Mouse (Mus musculus) spleen, postnatal 4 days (tissue): ENCODE measurements around the gene Eps15.

Experiments
- DNase-seq, 2 experiments: peaks; one replicate each; pipeline ENCODE4 v3.0.0; 2022; ENCODE audit warnings: low spot score in 2 of 2

Eps15 gene

DNA sequence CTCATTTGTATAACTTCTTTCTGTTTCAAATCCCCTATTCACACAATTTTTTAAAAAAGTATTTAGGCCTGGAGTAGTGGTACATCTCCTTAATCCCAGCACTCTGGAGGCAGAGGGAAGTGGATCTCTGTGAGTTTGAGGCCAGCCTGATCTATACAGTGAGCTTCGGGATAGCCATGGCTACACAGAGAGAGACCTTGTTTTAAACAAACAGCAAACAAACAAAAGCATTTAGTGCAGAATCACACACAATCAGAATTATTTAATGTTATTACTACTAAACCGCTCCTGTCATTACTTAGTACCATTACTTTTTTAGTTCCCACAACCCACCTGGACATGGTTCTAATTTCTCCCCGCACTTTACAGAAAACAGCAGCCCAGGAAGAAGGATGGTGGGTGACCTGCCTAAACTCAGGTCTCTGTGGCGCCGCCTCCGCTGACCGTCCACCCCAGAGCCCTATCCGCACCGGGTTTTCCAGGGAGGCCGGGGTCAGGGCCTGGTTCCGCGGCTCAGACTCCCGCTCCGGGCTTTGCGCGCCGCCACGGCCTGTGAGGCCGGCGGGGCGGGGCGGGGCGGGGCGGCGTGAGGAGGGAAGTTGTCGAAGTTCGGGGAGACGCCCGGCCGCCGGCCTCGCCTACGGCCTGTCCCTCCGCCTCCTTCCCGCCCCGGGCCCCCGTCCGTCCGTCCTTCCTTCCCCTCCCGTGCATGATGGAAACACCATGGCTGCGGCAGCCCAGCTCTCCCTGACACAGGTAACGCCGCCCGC lies at the start of gene Eps15:
TSS of gene Eps15 (plus strand) at position 580 of the 770 bp plus-strand sequence.
- peak; percentile 96 to 98 for DNase-seq

DNA sequence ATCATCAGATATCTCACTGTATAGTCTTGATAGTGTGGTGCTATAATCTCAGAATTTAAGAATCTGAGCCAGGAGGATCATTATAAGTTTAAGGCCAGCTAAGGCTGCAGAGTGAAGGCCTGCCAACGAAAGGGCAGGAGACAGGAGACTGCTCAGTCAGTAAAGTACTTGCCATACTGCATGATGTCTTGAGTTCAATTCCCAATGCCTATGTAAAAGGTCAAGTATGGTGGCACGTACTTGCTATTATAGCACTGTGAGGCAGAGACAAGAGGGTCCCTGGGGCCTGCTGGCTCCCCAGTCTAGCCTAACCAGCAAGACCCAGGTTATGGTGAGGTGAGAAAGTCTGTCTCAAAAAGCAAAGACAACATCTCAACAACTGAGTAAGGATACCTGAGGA lies 45.9 kb upstream of the Eps15 start, which contains the start of gene Calr4:
TSS of gene Calr4 (plus strand) at position 301 of the 400 bp plus-strand sequence.
- no peak for DNase-seq

DNA sequence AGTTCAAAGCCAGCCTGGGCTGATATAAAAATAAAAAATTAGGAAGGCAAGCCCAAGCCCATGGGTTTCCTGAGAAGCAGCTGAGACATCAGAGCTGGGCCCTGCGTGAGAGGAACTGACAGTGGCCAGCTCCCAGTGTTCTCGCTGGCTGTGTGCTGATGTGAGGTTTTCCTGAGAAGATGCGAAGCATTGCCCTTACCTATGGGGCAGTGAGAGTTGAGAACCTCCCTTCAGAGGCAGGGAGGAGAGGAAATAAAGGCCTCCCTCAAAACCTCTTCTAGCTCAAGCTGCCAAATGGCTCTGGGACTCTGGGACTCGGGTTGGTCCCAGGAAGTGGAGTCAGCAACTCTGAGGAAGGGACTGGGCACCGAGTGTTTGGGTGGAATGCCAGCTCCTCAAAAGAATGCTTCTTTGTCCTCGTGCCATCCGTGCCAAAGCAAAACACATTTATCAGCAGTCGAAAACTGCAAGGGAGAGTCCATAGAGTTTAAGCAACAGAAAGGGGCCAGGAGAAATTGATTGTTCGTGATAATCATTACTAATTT lies 45.2 kb upstream of the Eps15 start:
- DNase-seq, result no peak

DNA sequence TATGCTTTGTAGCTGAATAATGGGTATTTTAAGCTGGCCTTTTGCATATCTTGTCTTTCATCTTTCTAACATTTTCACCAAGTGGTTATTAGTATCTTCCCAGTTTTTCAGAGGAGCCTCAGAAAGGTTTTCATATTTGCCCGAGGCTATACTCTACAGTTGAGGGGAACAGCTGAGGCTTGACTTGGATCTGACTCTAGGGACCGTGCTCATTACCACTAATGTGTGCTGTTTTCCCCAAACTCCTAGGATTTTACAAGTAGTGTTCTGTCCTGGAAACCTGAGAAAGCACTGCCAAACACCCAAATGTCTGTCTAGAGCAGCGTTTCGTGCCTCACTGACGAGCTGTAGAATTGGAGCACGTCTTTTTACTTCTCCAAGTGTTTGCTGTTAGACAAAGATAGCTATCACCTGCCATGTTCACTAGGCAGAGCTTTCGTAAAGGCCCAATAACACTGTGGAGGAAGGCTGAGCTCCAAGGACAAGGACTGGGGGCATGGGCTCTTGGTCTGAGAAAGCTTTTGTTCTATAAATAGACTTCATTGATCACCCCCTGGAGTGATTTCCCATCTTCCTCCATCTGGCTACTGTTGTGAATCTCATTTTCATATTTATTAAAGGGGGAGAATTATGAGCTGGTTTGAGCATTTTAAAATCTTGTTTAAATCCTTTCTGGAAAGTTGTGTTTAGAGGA lies 43.7 kb upstream of the Eps15 start:
- no peak for DNase-seq

DNA sequence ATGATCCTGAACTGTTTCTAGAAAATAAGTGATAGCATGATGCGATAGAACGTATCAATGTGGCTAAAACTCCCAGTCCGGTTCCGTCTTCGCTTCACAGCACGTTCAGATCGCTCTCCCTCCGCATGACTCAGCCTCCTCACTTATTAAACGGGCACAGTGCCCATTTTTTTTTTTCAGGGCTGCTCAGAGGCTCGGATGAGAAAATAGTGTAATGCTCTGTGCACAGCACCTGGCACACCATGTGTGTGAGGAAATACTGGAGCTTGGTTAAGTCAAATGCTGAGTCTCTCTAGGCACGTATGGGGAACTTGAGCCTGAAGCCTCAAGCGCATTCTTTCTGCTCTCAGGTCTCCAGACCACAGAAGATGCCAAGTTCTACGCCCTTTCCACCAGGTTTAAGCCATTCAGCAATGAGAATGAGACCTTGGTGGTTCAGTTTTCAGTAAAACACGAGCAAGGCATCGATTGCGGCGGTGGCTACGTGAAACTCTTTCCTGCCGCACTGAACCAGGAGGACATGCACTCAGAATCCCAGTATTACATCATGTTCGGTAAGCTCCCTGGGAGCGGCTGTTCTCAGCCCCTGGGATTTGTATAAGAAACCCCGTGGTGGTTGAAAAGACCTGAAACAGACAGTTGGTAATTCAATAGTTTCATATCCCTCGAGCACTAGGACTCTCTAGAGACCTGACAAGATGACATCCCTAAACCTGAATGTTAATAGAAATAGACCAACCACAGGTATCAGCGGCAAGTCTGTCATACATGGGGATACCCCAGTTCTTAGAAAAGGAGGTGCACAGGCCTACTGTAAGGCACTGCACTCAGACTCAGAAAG lies 41.4 kb upstream of the Eps15 start:
- DNase-seq, result no peak

DNA sequence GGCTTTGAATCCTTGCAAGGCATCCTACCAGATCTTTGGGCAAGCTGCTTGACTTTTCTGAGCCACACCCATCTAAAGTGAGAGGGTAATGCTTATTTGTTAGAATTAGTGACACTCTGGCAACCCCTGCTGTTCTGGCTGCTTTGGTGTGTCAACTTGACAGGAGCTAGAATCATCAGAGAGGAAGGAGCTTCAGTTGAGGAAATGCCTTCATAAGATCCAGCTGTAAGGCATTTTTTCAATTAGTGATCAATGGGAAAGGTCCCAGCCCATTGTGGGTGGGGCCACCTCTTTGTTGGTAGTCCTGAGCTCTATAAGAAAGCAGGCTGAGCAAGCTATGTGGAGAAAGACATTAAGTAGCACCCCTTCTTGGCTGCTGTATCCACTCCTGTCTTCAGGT lies 38.8 kb upstream of the Eps15 start:
- DNase-seq, result no peak

DNA sequence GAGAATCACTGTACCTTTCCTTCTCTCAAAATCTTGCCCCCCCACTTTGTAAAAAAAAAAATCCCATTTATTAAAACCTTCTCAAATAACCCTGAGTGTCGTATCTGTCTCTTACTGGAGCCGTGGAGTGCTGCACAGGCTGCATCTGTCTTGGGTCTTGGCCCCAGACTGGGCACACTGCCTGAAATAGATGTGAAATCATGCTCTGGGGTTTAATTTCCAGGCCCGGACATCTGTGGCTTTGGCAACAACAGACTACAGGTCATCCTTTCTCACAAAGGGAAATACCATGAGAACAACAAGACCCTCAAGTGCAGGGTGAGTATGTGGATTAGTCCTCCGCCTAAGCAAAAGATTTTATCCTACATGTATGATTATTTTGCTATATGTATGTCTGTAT lies 38.1 kb upstream of the Eps15 start:
- no peak for DNase-seq

DNA sequence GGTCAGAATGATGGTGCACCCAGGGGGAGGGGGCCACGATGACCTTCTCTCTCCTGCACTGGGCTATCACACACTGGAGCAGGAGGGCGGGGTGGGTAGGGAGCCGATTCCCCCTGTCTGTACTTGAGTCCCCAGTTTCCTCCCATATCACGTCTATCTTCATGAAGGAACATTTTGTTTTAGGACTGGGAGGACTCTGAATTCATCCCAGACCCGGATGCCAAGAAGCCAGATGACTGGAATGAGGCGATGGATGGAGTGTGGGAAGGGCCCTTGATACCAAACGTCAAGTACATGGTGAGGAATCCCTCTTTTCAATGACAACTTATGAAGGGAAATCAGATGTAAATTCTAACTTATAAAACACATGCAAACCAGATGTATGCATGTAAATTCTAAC lies 35.6 kb upstream of the Eps15 start:
- DNase-seq, result no peak

DNA sequence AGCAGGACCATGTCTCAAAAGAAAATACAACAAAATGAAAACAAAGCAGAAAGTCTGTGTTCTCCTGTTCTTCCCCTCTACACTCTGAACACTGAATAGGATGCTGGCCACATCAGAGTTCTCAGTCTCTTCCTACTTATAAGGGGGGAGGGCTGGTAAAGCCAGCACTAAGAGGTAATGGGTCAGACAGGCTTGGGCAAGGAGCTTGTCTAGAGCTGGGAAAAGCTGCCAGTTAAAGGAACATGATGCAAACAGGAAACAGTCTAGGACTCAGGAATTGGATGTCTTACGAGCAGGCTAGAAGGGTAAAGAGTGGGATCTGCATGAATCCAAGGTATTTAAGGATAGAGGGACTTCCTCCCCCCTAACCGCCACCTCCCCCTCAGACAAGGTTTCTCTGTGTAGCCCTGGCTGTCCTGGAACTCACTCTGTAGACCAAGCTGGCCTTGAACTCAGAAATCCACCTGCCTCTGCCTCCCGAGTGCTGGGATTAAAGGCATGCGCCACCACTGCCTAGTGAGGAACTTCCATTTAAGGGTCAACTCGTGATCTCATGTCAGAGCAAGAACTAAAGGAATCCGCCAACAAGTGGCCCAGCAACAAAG lies 35.0 kb upstream of the Eps15 start:
- no peak for DNase-seq

DNA sequence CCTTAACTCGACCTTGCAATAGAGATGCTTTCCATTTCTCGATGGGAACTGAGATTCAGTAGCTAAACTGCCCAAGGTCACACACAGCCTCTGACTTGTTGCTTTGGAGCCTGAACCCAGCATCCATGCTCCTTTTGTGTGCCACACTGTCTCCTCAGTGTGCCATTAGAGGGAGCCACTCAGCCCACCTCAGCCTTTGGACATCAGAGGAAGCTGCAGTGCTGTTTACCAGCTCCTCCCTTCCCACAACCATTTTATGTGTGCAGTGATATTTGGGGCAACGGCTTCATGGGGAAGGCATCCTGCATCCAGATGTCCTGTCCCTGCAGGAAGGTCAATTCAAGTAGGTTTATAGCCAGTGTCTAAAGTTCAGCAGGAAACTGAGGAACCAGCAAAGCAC lies 28.5 kb upstream of the Eps15 start:
- peak; percentile 42 to 70 for DNase-seq

DNA sequence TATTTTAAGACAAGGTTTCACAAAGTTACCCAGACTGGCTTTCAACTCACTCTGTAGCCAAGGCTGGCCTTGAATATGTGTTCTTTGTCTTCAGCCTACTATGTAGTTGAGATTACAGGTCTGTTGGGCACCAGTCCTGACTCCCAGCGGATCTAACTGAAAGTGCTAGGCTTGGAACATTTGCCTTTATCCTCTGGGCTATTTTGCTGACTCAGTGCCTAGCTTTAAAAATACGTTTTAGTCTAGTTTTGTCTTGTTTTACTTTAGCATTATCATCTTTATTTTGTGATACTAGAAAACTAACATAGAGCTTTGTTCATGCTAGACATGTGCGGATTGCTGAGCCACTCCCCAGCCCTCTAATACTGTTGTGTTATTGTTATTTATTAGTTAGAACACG lies 27.9 kb upstream of the Eps15 start:
- DNase-seq, result no peak

DNA sequence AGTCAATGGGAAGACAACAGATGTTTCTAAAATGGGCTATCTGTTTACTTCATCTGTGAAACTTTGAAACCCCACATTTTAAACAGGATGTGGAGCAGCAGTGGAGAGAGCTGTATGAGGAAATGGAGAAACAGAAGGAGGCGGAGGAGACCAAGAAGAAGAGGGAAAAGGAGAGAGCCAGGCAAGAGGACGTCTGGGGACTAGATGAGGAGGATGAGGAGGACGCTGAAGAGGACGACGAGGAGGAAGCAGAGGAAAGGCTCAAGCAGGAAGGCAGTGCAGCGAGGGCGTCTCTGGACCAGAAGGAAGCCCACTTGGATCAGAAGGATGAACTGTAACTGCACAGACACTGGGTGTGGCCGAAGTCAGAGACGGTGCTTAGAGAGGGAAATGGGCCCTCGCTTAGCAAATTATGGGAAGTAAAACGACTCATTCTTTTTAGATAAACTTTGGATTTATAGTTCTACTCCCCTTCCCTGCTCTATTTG lies 26.4 kb upstream of the Eps15 start:
- DNase-seq, result no peak

DNA sequence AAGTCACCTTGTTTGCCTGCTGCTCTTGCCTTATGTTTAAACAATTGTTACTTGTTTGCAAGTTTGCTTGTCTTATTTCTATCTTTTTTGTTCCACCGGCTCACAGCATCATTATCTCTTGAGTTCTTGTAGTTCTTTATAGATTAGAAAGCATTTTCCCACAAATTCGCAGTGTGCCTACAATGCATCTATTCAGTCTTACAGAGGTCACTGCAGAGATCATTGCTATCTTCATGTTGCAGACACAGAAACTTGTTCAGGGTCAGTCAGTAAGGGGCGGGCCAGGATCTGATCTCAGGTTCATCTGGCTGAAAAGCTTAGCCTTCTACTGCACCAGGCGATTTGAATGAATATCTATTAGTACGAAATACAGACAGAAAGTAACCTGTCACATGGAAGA lies 25.6 kb upstream of the Eps15 start:
- DNase-seq, result peak in 1 of 2 experiments; percentile 20

DNA sequence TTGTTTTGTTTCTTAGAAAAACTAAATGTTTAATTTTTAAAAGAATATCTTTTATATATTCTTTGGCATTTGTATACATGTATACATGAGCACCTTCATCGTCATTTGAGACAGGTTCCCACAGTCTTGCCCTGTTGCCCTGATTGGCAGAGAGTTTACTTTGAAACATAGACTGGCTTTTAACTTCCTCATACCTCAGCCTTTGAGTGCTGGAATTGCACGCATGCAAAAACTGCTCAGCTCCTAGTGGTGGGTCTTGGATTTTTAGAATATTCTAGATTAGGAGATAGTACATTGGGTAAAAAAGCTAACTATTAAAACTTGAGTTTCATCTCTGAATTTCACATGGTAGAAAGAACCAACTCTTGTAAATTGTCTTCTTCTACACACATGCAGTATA lies 24.7 kb upstream of the Eps15 start:
- DNase-seq, result no peak

DNA sequence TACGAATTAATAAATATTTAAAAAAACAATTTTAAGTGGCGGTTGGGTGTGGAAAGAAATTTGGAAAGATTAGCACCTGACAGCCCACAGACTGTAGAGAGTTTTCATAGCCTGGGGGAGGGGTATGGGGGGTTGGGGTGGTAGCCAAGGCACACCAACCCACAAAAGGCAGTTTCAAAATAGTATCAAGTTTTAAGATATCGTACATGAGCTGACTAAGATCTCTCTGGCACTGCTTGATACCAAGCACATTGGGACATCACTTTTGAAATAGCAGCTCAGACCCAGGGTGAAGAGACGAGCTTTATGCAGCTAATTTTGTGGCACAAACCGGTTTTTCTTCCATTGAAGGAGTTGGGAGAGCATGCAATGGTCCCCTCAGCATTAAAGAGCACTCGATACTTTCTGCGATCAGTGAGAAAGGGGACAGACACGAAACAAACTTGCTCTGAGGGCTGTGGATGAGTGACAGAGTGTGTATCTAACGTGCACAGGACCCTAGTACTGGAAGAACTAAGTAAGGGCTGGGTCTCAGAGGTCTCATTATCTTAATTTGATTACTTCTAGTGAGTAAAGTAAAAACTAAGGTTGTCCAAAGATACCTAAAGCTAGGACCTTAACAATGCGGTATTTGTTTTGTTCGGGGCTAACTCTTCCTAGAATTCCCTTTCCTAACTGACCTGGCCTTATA lies 24.2 kb upstream of the Eps15 start:
- DNase-seq, result no peak

DNA sequence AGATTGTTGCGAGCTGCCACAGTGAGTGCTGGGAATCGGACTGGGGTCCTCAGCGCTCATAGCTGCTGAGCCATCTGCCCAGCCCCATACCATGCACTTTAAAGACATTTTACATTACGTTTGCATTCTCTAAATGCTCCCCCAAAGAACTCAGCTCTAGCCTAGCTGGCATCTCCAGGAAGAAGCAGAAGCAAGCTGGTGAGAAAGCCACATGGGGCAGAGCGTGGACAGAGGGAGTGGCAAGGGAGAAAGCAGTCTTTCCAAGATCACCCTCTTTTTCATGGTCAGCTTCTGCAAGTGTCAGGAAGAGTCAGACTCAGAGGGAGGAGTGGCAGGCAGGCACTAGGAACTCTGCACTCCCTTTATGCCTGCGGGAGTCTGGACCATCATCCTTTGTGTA lies 23.3 kb upstream of the Eps15 start:
- DNase-seq, result no peak

DNA sequence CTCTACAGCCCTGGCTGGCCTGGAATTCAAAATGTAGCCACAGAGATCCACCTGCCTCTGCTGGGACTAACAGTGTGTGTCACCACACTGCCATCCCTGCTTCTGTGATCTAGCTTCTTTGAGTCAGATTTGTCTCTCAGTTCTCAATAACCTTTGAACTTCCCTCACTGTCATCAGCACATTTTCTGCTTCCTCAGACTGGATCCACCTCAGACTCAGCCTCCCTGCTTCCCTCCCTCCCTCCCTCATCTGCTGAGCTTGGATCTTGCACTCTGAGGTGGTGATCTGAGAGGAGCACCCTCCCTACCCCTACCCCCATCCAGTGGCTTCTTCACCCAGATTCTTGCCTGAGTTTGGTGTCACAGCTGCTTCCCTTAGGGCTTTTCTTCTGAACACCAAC lies 22.4 kb upstream of the Eps15 start:
- DNase-seq, result no peak

DNA sequence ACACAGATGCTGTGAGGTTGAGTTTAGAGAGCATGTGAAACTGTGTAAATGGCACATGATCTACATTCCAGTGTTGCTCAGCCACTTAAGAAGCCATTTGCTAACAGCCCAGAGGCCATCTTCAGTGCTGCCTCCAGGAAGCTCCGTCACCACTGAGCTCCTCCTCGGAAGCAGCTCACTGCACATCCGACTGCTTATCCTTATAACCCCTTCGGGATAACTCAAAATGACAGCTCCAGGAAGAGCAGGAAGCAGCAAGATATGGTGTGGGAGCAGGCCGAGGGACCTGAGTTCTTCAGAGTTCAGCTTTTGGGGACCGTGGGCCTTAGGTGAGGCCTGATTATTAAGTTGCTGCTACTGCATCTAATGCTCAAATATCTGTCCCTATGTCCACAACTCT lies 18.0 kb upstream of the Eps15 start:
- DNase-seq, result no peak

DNA sequence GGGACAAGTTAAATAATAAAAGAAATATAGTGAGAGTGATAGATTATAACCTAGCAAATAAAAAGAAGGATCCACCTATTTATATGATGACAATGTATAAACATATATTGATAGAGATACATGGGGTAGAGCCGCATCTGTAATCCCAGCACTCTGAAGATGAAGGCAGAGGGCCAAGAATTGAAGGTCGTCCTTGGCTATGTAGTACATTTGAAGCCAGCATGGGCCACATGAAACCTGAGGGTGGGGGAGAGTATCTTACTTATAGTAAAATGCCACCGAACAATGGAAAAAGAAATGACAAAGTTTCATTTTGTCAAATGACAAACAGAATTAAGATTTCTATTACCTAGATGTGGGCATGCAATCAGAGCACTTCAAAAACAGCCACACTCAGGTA lies 14.0 kb upstream of the Eps15 start:
- no peak for DNase-seq

DNA sequence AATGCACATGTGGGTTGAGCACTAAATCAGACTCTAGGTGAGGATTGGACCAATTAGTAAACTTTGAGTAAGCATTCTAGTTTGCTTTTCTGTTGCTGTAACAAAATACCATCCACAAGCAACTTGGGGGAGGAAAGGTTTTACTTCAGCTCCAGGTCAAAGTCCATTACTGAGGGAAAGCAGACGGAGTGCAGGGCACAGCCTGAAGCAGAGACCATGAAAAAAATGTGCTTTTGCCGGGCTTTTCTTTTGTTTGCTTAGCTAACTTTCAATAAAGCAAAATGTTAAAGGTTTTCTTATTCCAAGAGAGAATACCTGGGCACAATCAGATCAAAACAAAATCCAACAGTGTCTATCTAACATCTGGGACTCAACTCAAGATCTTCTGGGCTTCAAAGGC lies 13.3 kb upstream of the Eps15 start:
- DNase-seq, result no peak

DNA sequence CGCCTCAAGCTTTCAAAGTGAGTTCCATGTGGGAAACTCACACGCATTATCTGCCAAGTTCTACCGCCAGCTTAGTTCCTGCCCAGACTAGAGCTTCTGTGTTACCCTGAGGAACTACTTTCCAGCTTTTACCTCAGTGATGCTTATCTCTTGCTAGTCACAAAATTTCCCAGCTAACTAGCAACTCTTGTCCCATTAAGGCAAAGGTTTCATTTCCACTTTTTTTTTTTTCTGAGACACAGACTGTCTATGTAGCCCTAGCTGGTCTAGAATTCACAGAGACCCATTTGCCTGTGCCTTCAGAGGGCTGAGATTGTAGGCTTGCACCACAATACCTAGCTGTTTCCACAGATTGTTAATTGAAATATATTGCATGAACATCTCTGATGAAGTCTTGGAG lies 12.6 kb upstream of the Eps15 start:
- DNase-seq, result no peak
